Mouse (Mus musculus) ovary, adult 2 months (tissue): ENCODE data around the gene Nbeal1. TPM values are rescaled to one million over a fixed set of nuclear protein-coding genes. Genes with fewer than 3 reads are reported as not detected.

Experiments
- polyA plus RNA-seq: library from polyadenylated mRNA; depleted of rRNA; stranded (reverse); fragments of >200 nt; gene quantifications from 2 replicates; pipeline ENCODE4 v1.2.3, GENCODE M21; 2012; rRNA removed

Gene Nbeal1
- polyA plus RNA-seq, result 1.3 and 1.4 TPM in 2 replicates

GRCm38 (mm10) chr1:60179932-60180783 lies at the start of gene Nbeal1:
Nbeal1 (plus strand) TSS chr1:60180599.

GRCm38 (mm10) chr1:60342808-60343629 lies 162.6 kb downstream of the Nbeal1 start, which contains the start of gene Cyp20a1:
Cyp20a1 (plus strand) TSS chr1:60343323.

Other genes with a start within 250 kb of the Nbeal1 start
- 0.69 and 0.74 TPM in 2 replicates for gene Ica1l, start 137.4 kb upstream of the Nbeal1 start, polyA plus RNA-seq
- gene Carf, start 82.4 kb upstream of the Nbeal1 start, polyA plus RNA-seq, result 1.8 and 2.7 TPM in 2 replicates
- gene Wdr12, start 82.0 kb upstream of the Nbeal1 start, polyA plus RNA-seq, result 3.7 and 4.6 TPM in 2 replicates
- 2.6 and 4.2 TPM in 2 replicates for gene Cyp20a1, start 162.7 kb downstream of the Nbeal1 start, polyA plus RNA-seq
- gene Abi2, start 229.0 kb downstream of the Nbeal1 start, polyA plus RNA-seq, result 7.5 and 11.1 TPM in 2 replicates